Mouse (Mus musculus) layer of hippocampus, postnatal 36 days (tissue): ENCODE measurements around the gene Isl1. TPM values are rescaled to one million over a fixed set of nuclear protein-coding genes. Genes with fewer than 3 reads are reported as not detected.

Experiments used
- DNase-seq, 2 experiments: peaks; one replicate each; pipeline ENCODE4 v3.0.0; 2022
- total RNA-seq, 2 experiments: library from RNA; stranded (reverse); gene quantifications; 2 replicates each; pipeline ENCODE4 v1.2.3; 2021

Isl1 gene
- not detected for total RNA-seq

DNA sequence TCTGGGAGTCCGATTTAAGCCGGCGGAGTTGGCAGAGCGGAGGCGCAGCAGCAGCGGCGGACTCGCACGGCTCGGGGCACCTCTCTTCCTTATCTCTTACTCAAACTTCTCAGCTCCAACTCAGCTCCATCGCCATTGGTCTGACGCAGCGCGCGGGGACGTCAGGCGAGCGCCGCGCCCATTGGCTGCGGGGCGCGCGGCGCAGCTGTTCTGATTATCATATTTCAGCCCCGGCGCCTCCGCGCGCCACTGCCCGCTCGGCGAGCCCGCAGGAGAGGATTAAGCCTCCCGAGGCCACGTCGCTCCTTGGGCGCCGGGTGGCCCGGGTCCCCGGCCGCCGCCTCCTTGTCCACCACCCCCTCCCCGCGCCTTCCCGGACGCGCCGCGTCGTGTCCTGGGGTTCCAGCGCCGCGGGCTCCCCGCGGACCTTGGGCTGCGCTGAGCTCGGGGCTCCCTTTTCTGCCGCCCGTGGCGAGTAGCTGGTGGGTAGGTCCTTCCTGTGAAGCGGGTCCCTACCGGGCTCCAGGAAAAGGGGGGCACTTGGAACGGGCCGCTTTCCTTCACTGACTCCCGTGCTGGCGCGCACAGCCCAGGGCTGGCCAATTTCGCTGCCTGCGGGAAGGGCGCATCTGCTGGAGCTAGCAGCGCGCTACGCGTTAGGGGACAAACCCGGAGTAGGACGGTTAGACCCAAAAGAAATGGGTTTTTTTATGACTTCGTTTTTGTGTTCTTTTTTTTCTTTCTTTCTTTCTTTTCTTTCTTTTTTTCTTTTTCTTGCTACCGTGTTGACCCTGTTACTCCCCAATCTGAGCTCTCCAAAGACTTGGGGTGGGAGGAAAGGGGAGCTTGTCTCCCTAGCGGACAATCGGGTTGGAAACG is at the start of gene Isl1:
Isl1 (minus strand) TSS at position 106 of the 879 bp plus-strand sequence.
- peak in 1 of 2 experiments; percentile 20 for DNase-seq

DNA sequence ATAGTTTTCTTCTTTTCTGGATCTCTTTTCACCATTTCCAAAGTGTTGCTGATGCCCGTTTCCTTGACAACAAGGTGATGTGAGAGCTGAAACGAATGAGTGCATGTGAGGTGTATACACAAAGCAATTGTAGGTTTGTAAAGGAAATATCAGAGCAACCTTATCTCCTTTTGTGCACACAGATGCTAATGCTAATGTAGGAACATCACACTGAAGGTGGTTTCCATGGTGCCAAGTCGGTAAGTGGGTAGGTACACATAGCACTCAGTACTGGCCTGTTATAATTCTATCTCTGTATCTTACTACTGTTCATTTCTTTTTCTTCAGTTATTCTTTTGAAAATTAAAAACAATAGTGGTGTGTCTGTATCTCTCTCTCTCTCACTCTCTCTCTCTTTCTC is 26.3 kb upstream of the Isl1 start:
- DNase-seq: no peak

DNA sequence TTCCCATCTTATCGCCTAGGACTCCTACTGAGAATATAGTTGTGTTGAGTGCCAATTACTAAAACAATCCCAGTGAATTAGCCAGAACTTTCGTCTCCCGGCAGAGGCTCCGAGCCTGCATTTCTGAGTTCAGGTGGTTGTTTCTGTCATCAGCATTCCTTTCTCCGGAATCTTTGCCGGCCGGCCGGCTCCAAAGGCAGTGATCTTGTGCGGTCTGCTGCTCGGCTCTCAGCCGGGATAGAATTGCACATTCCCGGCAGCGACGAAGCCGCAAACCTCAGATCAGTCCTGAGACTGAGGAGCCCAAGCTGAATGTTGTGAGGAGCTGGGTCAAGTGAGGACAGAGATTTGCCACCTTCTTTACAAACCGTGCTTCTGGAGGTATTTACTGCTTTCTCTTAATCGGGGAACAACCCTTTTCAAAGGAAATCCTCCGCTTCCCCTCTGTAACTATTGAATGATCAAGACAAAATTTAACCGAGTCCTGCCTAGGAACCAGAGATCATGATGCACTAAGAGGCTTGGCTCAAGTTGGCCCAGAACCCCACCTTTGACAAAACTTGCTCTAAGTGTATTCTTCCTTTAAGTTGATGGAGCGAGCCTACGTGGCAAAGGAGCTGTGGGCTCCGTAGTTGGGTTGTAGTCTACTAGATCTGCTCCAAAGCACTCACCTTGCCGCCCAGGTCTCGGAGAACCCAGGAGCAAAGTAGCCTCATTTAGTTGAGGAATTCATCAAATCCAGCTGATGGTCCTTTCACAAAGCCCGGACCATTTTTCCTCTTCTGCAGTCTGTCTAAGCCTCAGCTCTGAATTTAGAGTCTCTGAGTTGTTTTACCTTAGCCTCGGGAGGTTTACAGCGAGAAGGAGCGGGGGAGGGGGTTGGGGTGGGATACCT is 4.4 kb upstream of the Isl1 start:
- DNase-seq: no peak

GRCm38 (mm10) chr13:116311871-116312720 is 2.6 kb upstream of the Isl1 start:
- DNase-seq: no peak

DNA sequence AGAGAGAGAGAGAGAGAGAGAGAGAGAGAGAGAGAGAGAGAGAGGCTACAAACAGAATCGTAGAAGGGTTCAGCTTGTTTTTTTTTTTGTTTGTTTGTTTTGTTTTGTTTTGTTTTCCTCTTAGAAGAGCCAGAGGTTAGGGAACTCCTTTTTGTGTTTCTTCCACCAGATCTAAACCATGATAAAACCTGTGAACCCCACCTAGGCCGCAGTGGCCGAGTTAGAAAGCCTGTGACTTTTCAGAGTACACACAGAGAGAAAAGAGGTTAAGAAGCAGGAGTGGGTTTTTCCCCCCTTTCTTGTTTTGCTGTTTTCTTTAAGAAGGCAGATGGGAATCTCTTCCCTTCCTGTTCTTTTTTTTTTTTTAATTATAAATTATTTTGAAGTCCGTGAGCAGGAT is 1.5 kb upstream of the Isl1 start:
- no peak for DNase-seq

GRCm38 (mm10) chr13:116310463-116310765 is 925 bp upstream of the Isl1 start:
- DNase-seq: no peak

- DNase-seq: no peak
Observed at GRCm38 (mm10) chr13:116308933-116309583, 431 bp downstream of the Isl1 start.

DNA sequence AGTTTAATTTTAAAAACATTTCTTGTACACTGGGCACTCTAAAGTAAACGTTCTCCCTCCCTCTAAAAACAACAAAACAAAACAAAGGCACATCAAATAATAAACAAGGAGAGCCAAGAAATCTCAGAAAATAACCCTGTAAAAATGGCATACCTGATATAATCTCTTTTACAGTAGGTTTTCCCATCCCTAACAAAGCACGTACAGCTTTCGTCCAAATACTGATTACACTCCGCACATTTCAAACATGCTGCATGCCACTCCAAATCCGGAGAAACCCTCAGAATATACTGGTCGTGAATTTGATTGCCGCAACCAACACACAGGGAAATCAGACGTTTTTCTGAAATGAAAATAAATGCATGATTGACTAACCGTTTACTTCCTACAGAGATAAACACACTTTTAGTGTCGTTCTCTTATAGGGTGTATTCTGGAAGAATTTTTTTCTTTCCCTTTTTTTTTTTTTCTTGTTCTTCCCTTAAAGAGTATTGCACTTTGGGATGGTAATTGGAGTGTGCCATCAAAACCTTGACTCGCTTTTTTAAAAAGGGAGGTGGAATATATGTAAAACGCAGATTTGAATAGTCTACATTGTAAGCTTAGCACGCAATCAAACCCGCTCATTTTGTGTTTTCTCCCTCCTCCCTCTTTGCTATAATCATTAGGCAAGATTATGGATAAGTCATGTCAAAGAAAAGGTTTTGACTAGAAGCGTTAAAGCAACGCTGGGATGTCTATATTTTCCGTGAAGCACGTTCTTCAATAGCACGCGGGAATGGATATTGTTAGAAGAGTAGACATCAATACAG is 1.2 kb downstream of the Isl1 start:
- no peak for DNase-seq

DNA sequence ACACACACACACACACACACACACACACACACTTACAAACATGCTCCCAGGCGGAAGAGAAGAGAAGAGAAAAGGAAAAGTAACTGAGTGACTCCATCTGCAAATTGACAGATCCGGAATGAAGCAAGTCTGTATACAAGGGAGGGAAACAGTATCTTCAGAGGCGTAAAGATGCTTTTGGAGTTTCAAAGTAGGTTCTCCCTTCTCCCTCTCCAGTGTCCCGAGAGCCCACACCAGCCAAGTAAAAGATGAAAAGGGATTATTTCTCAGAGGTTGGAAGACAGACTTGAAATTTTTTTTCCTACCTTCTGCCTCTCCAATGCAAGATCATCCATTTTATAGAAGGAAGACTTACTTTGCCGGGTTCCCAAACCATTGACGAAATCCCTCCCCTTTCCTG is 2.9 kb downstream of the Isl1 start:
- DNase-seq: no peak

GRCm38 (mm10) chr13:116305721-116306120 is 3.8 kb downstream of the Isl1 start:
- DNase-seq: no peak

DNA sequence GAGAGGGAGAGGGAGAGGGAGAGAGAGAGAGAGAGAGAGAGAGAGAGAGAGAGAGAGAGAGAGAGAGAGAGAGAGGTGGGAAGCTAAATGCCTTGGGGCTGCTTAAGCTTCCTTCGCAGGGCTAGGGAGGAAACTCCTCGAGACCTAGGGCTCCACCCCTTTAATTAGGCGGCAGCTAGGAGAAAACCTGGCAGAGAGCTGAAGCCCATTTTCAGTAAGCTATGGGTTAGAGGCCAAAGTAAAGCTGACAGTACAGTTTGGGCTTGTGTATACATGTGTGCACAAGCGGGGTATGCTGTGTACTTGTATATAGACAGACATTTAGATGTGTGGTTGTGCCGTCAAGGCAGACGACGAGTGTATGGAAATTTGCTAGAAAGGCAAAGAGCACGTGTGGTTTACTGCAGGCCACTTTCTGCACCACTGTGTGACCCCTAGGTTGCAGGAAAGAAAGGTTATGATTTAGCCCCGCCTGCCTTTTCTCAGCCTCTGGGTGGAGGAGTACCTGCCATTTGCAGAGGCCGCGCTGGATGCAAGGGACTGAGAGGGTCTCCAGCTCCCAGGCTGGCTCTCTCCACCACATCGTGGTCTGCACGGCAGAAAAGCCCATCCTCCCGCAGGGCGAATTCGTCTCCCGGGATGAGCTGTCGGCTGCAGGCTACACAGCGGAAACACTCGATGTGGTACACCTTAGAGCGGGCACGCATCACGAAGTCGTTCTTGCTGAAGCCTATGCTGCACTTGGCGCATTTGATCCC is 4.6 kb downstream of the Isl1 start:
- peak in 1 of 2 experiments; percentile 5 for DNase-seq

GRCm38 (mm10) chr13:116303766-116304165 is 5.7 kb downstream of the Isl1 start:
- DNase-seq: no peak

- DNase-seq: no peak
Observed at GRCm38 (mm10) chr13:116302861-116303260, 6.6 kb downstream of the Isl1 start.

- no peak for DNase-seq
Observed at GRCm38 (mm10) chr13:116301706-116302105, 7.8 kb downstream of the Isl1 start.

GRCm38 (mm10) chr13:116299241-116299640 is 10.2 kb downstream of the Isl1 start:
- no peak for DNase-seq

- no peak for DNase-seq
Observed at GRCm38 (mm10) chr13:116298641-116299170, 10.8 kb downstream of the Isl1 start.

GRCm38 (mm10) chr13:116298001-116298400 is 11.5 kb downstream of the Isl1 start:
- no peak for DNase-seq

GRCm38 (mm10) chr13:116297048-116297811 is 12.3 kb downstream of the Isl1 start:
- no peak for DNase-seq

DNA sequence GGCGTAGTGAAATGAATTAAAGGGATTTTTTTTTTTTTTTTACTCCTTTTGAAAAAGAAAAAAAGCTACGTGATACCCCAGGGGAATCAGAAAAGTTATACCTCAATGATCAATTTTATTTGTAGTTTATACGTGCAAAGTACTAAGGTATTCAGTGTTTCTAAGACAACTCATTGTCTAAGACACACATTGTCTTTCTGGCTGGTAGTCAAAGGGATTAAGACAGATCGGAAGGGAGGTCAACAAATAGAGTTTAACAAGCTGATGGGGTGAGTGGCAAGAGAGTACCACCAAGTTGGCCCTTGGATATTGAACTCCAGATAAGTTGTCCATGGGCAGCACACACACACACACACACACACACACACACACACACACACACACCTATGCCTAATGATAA is 14.1 kb downstream of the Isl1 start:
- no peak for DNase-seq
